Mouse (Mus musculus) CD4-positive naive resting alpha-beta T cell, adult 76 days (primary cell): Measurements from ENCODE around the gene Slc26a11. TPM values are rescaled to one million over a fixed set of nuclear protein-coding genes. Genes with fewer than 3 reads are reported as not detected.

Experiments used
- total RNA-seq: library from RNA; stranded (reverse); gene quantifications from one replicate; pipeline ENCODE4 v1.2.4, GENCODE M21; 2023

The Slc26a11 gene
- total RNA-seq: 18.8 TPM

GRCm38 (mm10) chr11:119355443-119356385, at the start of gene Slc26a11, which contains the start of gene Sgsh:
Gene Slc26a11 (plus strand): TSS chr11:119355557.
Gene Sgsh (minus strand): TSS chr11:119355536.

GRCm38 (mm10) chr11:119307658-119307867, 47.8 kb upstream of the Slc26a11 start, which contains the start of gene Card14:
Gene Card14 (plus strand): TSS chr11:119307768.

GRCm38 (mm10) chr11:119392800-119393482, 37.6 kb downstream of the Slc26a11 start, which contains the start of gene Rnf213:
Gene Rnf213 (plus strand): TSS chr11:119393100.

Other genes starting within 250 kb of the Slc26a11 start
- 3.5 TPM for gene Tbc1d16, start 127.1 kb upstream of the Slc26a11 start, total RNA-seq
- gene Ccdc40, start 127.0 kb upstream of the Slc26a11 start, total RNA-seq: 0.94 TPM
- 36.2 TPM for gene Gaa, start 87.7 kb upstream of the Slc26a11 start, total RNA-seq
- gene Eif4a3, start 55.5 kb upstream of the Slc26a11 start, total RNA-seq: 182 TPM
- gene Card14, start 47.8 kb upstream of the Slc26a11 start, total RNA-seq: not detected
- 17.9 TPM for gene Sgsh, start within 50 bp of the Slc26a11 start, total RNA-seq
- 136 TPM for gene Rnf213, start 37.5 kb downstream of the Slc26a11 start, total RNA-seq
- gene Endov, start 135.8 kb downstream of the Slc26a11 start, total RNA-seq: 32.1 TPM
- 0.26 TPM for gene Nptx1, start 192.2 kb downstream of the Slc26a11 start, total RNA-seq
- 92.3 TPM for gene Rptor, start 247.3 kb downstream of the Slc26a11 start, total RNA-seq